Mouse (Mus musculus): ENCODE data around the gene Tbl2.

Tbl2 gene

GRCm38 (mm10) chr5:135156496-135156895, 7.0 kb downstream of the Tbl2 start:
- DNase-seq, result no peak

- DNase-seq, result peak; percentile 61
These were observed 11.8 kb downstream of the Tbl2 start for GRCm38 (mm10) chr5:135161221-135161620.

GRCm38 (mm10) chr5:135161650-135162049, 12.2 kb downstream of the Tbl2 start:
- DNase-seq, result no peak

GRCm38 (mm10) chr5:135162361-135162760, 12.9 kb downstream of the Tbl2 start:
- DNase-seq, result no peak

- no peak for DNase-seq
These were observed 13.4 kb downstream of the Tbl2 start for GRCm38 (mm10) chr5:135162821-135163220.

GRCm38 (mm10) chr5:135166909-135167308, 17.5 kb downstream of the Tbl2 start:
- no peak for DNase-seq

- no peak for DNase-seq
These were observed 18.0 kb downstream of the Tbl2 start for GRCm38 (mm10) chr5:135167469-135167868.

GRCm38 (mm10) chr5:135168063-135169062, 18.9 kb downstream of the Tbl2 start, which contains the start of gene Bcl7b:
TSS of gene Bcl7b (plus strand) at chr5:135168283.
- peak; percentile 98 for DNase-seq

- no peak for DNase-seq
These were observed 20.0 kb downstream of the Tbl2 start for GRCm38 (mm10) chr5:135169479-135169878.

GRCm38 (mm10) chr5:135171688-135172220, 22.3 kb downstream of the Tbl2 start:
- no peak for DNase-seq

- no peak for DNase-seq
These were observed 23.5 kb downstream of the Tbl2 start for GRCm38 (mm10) chr5:135172986-135173385.

GRCm38 (mm10) chr5:135175086-135175485, 25.6 kb downstream of the Tbl2 start:
- DNase-seq, result no peak

GRCm38 (mm10) chr5:135178523-135178922, 29.1 kb downstream of the Tbl2 start:
- no peak for DNase-seq

- peak; percentile 87 for DNase-seq
These were observed 29.5 kb downstream of the Tbl2 start for GRCm38 (mm10) chr5:135178996-135179395.

- DNase-seq, result no peak
These were observed 30.2 kb downstream of the Tbl2 start for GRCm38 (mm10) chr5:135179616-135180015.

GRCm38 (mm10) chr5:135180796-135181195, 31.3 kb downstream of the Tbl2 start:
- no peak for DNase-seq

GRCm38 (mm10) chr5:135181776-135182175, 32.3 kb downstream of the Tbl2 start:
- DNase-seq, result no peak

- peak; percentile 69 for DNase-seq
These were observed 33.8 kb downstream of the Tbl2 start for GRCm38 (mm10) chr5:135183131-135183861.

- DNase-seq, result no peak
These were observed 35.6 kb downstream of the Tbl2 start for GRCm38 (mm10) chr5:135185016-135185415.

- no peak for DNase-seq
These were observed 36.1 kb downstream of the Tbl2 start for GRCm38 (mm10) chr5:135185596-135185995.

GRCm38 (mm10) chr5:135186231-135186620, 36.8 kb downstream of the Tbl2 start:
- DNase-seq, result no peak

- DNase-seq, result peak; percentile 99
These were observed 37.3 kb downstream of the Tbl2 start, which contains the start of gene Baz1b for GRCm38 (mm10) chr5:135186621-135187348. TSS of gene Baz1b (plus strand) at chr5:135187264.

Measured in layer of hippocampus, adult 9-11 months (tissue).